Mouse (Mus musculus): ENCODE results near the gene Cnpy1.

DNA sequence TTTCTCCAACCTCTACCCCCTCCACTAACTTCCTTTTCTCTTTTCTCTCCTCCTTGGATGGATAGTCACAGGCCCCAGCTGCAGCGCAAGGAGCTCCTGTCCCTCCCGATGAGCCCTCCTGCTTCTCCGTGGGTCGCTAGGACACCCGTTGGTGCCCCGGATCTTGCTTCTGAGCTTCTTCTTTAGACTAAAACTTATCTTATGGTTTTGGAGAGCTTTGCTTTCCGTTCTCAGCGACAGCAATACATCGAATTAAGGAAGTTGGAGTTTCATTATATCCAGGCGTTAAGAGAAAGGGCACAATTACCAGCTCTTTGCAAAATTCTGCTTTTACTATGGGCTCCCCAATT is 70.1 kb downstream of the Cnpy1 start:
- TF ChIP-seq CTCF (IDR thresholded peaks at IDR 0.05; ENCODE audit: control insufficient read depth, insufficient read depth, insufficient replicate concordance, low read depth, low read length) (no peak), POLR2A (IDR thresholded peaks at IDR 0.05; ENCODE audit: control insufficient read depth, low read depth, low read length) (no peak)

Data from testis, adult 2 months (tissue).